Mouse (Mus musculus) forebrain, postnatal 0 days (tissue): Measurements from ENCODE around the gene Lingo2. TPM values are rescaled to one million over a fixed set of nuclear protein-coding genes. Genes with fewer than 3 reads are reported as not detected.
"Not testable (repeated sequence)": the region's sequence is repeated elsewhere in the genome, so short reads cannot be mapped to it uniquely, and the experiment has no call there.

Source experiments
- ATAC-seq: fragments of 200-750 bp; cut with Nextera tagmentation; 2 replicates; pipeline ENCODE4 v1.8.0; 2017; ENCODE audit warnings: mild to moderate bottlenecking, moderate library complexity
- DNase-seq: peaks from one replicate; pipeline ENCODE4 v3.0.0-alpha.2; 2015
- H3K27ac ChIP-seq: fragments of 300-500 bp; sonication (generic); 2 replicates; pipeline ENCODE4 v1.5.1; 2014; ENCODE audit warnings: low read depth, mild to moderate bottlenecking, antibody characterized with exemption, low read length, moderate library complexity, mixed read lengths
- H3K27me3 ChIP-seq: fragments of 300-500 bp; sonication (generic); 2 replicates; pipeline ENCODE4 v1.6.1; 2014; ENCODE audit warnings: mild to moderate bottlenecking, low read length, mixed read lengths; ENCODE audit not compliant: insufficient read depth
- H3K36me3 ChIP-seq: fragments of 300-500 bp; sonication (generic); 2 replicates; pipeline ENCODE4 v1.6.1; 2014; ENCODE audit warnings: mild to moderate bottlenecking, moderate library complexity; ENCODE audit not compliant: insufficient read depth
- H3K4me1 ChIP-seq: fragments of 300-500 bp; sonication (generic); 2 replicates; pipeline ENCODE4 v1.6.1; 2014; ENCODE audit warnings: antibody characterized with exemption; ENCODE audit not compliant: insufficient read depth
- H3K4me2 ChIP-seq: fragments of 300-500 bp; sonication (generic); 2 replicates; pipeline ENCODE4 v1.6.1; 2014; ENCODE audit warnings: low read depth, mild to moderate bottlenecking, moderate library complexity
- H3K4me3 ChIP-seq: fragments of 300-500 bp; sonication (generic); 2 replicates; pipeline ENCODE4 v1.5.1; 2014; ENCODE audit warnings: low read depth, low read length, mixed read lengths
- H3K9ac ChIP-seq: fragments of 300-500 bp; sonication (generic); 2 replicates; pipeline ENCODE4 v1.6.1; 2014; ENCODE audit warnings: mild to moderate bottlenecking
- H3K9me3 ChIP-seq: fragments of 300-500 bp; sonication (generic); 2 replicates; pipeline ENCODE4 v1.6.1; 2016; ENCODE audit warnings: low read length
- CTCF ChIP-seq: sonication (generic); IDR thresholded peaks from 2 replicates; pipeline ENCODE4 v1.5.1; 2016; ENCODE audit warnings: antibody characterized with exemption, control low read depth, low read depth
- WGBS: fragments of 180-500 bp; shearing (Covaris S2); extraction: QIAGEN DNeasy Blood & Tissue Kit; methylation state at CpG from one replicate; pipeline ENCODE4 v1.1.7; 2014; 5-methylcytosine and 5-hydroxymethylcytosine counted together
- microRNA counts: library from miRNA; unstranded; fragments of <30 nt; microRNA quantifications from one replicate; lab custom pipeline; 2015
- microRNA-seq, 2 experiments: library from miRNA; unstranded; fragments of <30 nt; microRNA quantifications; one replicate each; pipeline ENCODE4; 2016
- polyA plus RNA-seq: library from polyadenylated mRNA; unstranded; fragments of >200 nt; fragmentation: Nextera tagmentation; extraction: Ambion mirVana; gene quantifications from 2 replicates; pipeline ENCODE4 v1.2.1, GENCODE M21; 2015
- total RNA-seq: library from RNA; depleted of rRNA; stranded (reverse); fragments of >200 nt; gene quantifications from 2 replicates; pipeline ENCODE4 v1.2.3, GENCODE M21; 2014

The Lingo2 gene
- total and polyA plus RNA-seq, 2 experiments from 2014 or later, result 43.2 to 43.8 TPM

GRCm38 (mm10) chr4:35724774-35725173, 1226.8 kb downstream of the Lingo2 start:
- Histone ChIP-seq H3K4me2 (no peak overlapping the region), H3K27ac (no peak overlapping the region), H3K4me3 (no peak overlapping the region), H3K27me3 (no peaks in the 10 kb centered on the region), H3K36me3 (no peaks in the 10 kb centered on the region), H3K9me3 (no peaks in the 10 kb centered on the region), H3K9ac (no peak overlapping the region), H3K4me1 (no peaks in the 10 kb centered on the region)
- DNase-seq, result no peak
- ATAC-seq, result no peak
- WGBS, result 74% methylated on average over 1 of the region's 1 CpGs
- no peak for TF ChIP-seq CTCF

GRCm38 (mm10) chr4:35704126-35704525, 1247.4 kb downstream of the Lingo2 start:
- Histone ChIP-seq H3K36me3 (no peaks in the 10 kb centered on the region), H3K4me1 (no peaks in the 10 kb centered on the region), H3K4me3 (no peak overlapping the region), H3K9me3 (no peaks in the 10 kb centered on the region), H3K27ac (no peak overlapping the region), H3K27me3 (no peaks in the 10 kb centered on the region), H3K4me2 (no peak overlapping the region), H3K9ac (no peak overlapping the region)
- no peak for TF ChIP-seq CTCF
- WGBS, result 13% methylated on average over 2 of the region's 2 CpGs
- DNase-seq, result no peak
- no peak for ATAC-seq

GRCm38 (mm10) chr4:35702661-35703060, 1248.9 kb downstream of the Lingo2 start:
- Histone ChIP-seq H3K27ac (no peak overlapping the region), H3K27me3 (no peaks in the 10 kb centered on the region), H3K9ac (no peak overlapping the region), H3K4me3 (no peak overlapping the region), H3K36me3 (no peaks in the 10 kb centered on the region), H3K9me3 (no peaks in the 10 kb centered on the region), H3K4me2 (no peak overlapping the region), H3K4me1 (no peaks in the 10 kb centered on the region)
- DNase-seq, result no peak
- no peak for TF ChIP-seq CTCF
- no peak for ATAC-seq
- WGBS, result 33% methylated on average over 1 of the region's 1 CpGs

GRCm38 (mm10) chr4:35695137-35695522, 1256.4 kb downstream of the Lingo2 start:
- H3K4me2 ChIP-seq, result no peak overlapping the region
- no peak for TF ChIP-seq CTCF
- no peak overlapping the region for H3K4me3 ChIP-seq
- H3K27ac ChIP-seq, result no peak overlapping the region
- no peaks in the 10 kb centered on the region for H3K4me1 ChIP-seq
- no peaks in the 10 kb centered on the region for H3K27me3 ChIP-seq
- DNase-seq (no peak), ATAC-seq (no peak)
- no peak overlapping the region for H3K9ac ChIP-seq
- H3K9me3 ChIP-seq, result no peaks in the 10 kb centered on the region
- H3K36me3 ChIP-seq, result no peaks in the 10 kb centered on the region
- 42% methylated on average over 2 of the region's 2 CpGs for WGBS

GRCm38 (mm10) chr4:35694360-35695136, 1257.0 kb downstream of the Lingo2 start:
- ATAC-seq, result no peak
- Histone ChIP-seq H3K27me3 (no peaks in the 10 kb centered on the region), H3K4me2 (no peak overlapping the region), H3K9me3 (no peaks in the 10 kb centered on the region), H3K4me1 (no peaks in the 10 kb centered on the region), H3K4me3 (no peak overlapping the region), H3K9ac (no peak overlapping the region), H3K36me3 (no peaks in the 10 kb centered on the region), H3K27ac (no peak overlapping the region)
- no peak for DNase-seq
- 78% methylated on average over 4 of the region's 4 CpGs for WGBS
- TF ChIP-seq CTCF, result no peak

- Histone ChIP-seq H3K9me3 (no peaks in the 10 kb centered on the region), H3K9ac (no peak overlapping the region), H3K27me3 (no peaks in the 10 kb centered on the region), H3K4me1 (no peaks in the 10 kb centered on the region), H3K36me3 (no peaks in the 10 kb centered on the region), H3K4me3 (no peak overlapping the region), H3K4me2 (no peak overlapping the region), H3K27ac (no peak overlapping the region)
- TF ChIP-seq CTCF, result no peak
- DNase-seq, result no peak
- WGBS, result 42% methylated on average over 5 of the region's 5 CpGs
- no peak for ATAC-seq
These were observed 1261.0 kb downstream of the Lingo2 start for GRCm38 (mm10) chr4:35690521-35690920.

- not testable (repeated sequence) for H3K4me1 ChIP-seq, H3K4me2 ChIP-seq, H3K27me3 ChIP-seq, H3K9me3 ChIP-seq, H3K4me3 ChIP-seq, ATAC-seq, H3K27ac ChIP-seq, H3K36me3 ChIP-seq, DNase-seq, H3K9ac ChIP-seq
- WGBS, result 33% methylated on average over 5 of the region's 5 CpGs
These were observed 1262.9 kb downstream of the Lingo2 start for GRCm38 (mm10) chr4:35688498-35689240.

MicroRNAs within 50 kb of the gene (microRNA counts, 519-probe panel; counts per million panel counts)
- microRNA mmu-miR-873 (lab: Ali Mortazavi, UCI) (2,262 counts per million, percentile 18 among the panel's probes with 10 or more counts), microRNA mmu-miR-876-3p (lab: Ali Mortazavi, UCI) (not detected), microRNA mmu-miR-876-5p (lab: Ali Mortazavi, UCI) (not detected)

Small RNAs within 50 kb of the gene (microRNA-seq; reads per million reads assigned to microRNA genes)
- gene Mir873a, result 0 reads per million in 2 experiments
- 0 reads per million in 2 experiments for gene Mir873b
- 0 to 0.12 reads per million in 2 experiments for gene Mir876
